15 mouse cellular contexts compared by ENCODE assay signal in the genomic region with DNA sequence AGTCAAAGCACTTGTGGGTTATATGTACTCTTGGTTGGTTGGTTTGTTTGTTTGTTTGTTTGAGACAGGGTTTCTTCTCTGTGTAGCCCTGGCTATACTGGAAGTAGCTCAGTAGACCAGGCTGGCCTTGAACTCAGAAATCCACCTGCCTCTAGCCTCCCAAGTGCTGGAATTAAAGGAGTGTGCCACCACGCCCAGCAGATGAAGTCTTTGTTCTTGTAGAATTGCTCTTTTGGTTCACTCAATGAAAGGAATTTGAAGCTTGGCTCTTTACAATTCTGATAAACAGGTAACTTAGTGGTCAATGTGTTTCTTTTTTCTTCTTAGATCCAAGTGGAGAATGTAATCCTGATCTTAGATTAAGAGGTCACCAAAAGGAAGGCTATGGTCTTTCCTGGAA.
"Had no signal": no experiment of that assay in that cellular context is flagged by ENCODE, and none has a peak within 500 bp of the region (broad histone marks: within the 10 kb centered on the region; RNA-seq: fewer than 3 reads in every experiment).

No protein-coding gene starts in this region.

- H3K4me3 ChIP-seq: neural tube, embryonic 15.5 days; stomach, embryonic 15.5 days had no signal

- H3K36me3 ChIP-seq: stomach, embryonic 15.5 days had no signal

- H3K4me1 ChIP-seq: neural tube, embryonic 15.5 days; stomach, embryonic 15.5 days had no signal

- H3K9me3 ChIP-seq: neural tube, embryonic 15.5 days; stomach, embryonic 15.5 days had no signal

- H3K4me2 ChIP-seq: neural tube, embryonic 15.5 days; stomach, embryonic 15.5 days had no signal

- DNase-seq: retina, postnatal 1 day; right cerebral cortex, adult 18-20 months; right cerebral cortex, postnatal 14 days; right cerebral cortex, postnatal 25 days; right cerebral cortex, postnatal 4 days; spleen, adult 18-20 months; thymus, adult 18-20 months; thymus, adult 2 months; thymus, postnatal 14 days; thymus, postnatal 25 days; thymus, postnatal 36 days; thymus, postnatal 4 days had no signal

- H3K27ac ChIP-seq: neural tube, embryonic 15.5 days; stomach, embryonic 15.5 days; stomach, postnatal 0 days had no signal

- H3K9ac ChIP-seq: neural tube, embryonic 15.5 days; stomach, embryonic 15.5 days had no signal

- H3K27me3 ChIP-seq: stomach, embryonic 15.5 days had no signal
